Mouse (Mus musculus) lung, postnatal 14 days (tissue): ENCODE data around the gene Whrn.

Experiments
- DNase-seq: peaks from one replicate; pipeline ENCODE4 v3.0.0; 2021

The Whrn gene

DNA sequence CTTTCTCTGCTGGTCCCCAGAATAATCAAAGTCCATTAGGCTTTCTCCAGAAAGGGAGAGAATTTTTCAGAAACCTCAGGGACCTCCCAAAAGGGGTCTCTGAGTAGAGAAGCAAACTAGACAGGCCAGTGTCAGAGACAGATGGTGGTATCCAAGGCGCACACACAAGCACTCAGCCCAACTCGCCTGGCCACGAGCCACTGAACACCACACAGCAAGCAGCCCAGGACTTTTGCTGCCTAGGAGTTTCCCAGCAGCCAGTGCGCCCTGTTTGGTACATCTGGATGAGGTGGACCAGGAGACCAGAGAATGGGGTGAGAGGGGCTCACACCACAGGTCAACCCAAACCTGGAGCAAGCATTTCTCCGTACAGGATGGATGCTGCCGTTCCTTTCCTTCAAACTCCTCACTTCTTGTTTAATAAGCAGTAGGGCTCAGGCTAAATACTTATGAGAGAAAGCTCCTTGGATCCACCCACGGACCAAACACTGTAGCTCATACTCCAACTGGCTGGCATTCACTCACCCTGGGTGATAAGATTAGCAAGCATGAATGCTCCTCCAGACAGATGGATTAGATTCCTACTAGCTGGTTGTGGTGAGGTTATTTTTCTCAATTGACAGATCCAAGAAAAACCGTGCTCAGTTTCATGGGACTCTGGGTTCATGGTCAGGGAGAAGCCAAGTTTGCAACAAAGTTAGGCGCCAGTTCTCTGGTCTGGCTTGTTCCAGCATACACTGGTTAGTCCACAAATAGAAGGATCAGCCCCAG lies 2.3 kb downstream of the Whrn start:
- no peak for DNase-seq

- DNase-seq: no peak
Observed at GRCm38 (mm10) chr4:63491521-63491920, 4.3 kb downstream of the Whrn start.

DNA sequence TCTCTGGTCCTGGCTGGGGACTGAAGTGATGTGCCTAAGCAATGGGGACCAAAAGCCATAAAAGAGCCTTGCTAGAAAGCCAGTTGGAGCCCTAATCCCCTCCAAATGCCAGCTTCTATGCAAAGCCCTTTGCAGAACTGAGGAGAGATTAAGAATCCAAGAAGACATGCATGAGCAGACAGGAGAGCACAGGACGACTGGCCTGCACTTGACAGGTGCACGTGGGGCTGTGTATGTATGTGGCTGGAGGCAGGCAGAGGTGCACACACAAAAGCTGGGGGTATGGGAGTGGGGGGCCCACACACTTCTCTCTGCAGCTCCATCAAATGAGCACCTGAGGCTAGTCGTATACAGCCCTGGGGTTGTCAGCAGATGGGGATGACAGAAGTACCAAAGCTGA lies 5.6 kb downstream of the Whrn start:
- no peak for DNase-seq

- DNase-seq: no peak
Observed at GRCm38 (mm10) chr4:63489676-63490075, 6.1 kb downstream of the Whrn start.

DNA sequence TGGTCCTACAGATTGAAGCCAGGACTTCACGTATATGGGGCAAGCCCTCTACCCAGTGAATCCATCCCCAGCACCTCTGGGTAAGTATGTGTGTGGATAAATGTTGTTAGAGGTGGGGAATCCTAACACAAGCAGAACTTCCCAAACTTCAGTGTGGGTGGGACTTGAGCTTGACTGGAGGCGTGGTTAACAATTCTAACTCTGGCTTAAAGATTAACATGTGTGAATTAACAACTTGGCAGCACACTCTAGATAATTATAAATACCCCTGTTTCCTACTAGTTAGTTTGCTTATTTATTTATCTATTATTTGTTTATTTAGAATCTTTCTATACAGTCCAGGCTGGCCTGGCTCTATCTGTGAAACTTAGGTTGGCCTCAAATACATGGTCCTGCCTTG lies 7.9 kb downstream of the Whrn start:
- no peak for DNase-seq

DNA sequence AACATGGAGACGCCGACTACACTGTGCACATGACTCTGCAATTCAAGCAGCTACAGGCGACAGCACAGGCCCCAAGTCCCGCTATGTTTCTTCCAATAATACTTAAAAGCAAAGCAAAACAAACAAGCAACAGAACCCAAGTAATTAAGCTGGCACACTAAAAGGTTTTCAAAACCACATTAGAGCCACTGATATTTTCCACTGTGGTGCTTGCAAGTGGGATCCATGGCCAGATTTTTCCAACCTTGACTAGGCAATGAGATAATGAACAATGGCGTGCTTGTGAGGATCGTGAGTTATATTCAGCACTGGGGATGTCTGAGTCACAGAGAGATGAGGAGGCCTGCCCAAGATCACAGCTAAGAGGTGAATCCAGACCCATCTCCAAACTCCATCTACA lies 8.5 kb downstream of the Whrn start:
- no peak for DNase-seq

DNA sequence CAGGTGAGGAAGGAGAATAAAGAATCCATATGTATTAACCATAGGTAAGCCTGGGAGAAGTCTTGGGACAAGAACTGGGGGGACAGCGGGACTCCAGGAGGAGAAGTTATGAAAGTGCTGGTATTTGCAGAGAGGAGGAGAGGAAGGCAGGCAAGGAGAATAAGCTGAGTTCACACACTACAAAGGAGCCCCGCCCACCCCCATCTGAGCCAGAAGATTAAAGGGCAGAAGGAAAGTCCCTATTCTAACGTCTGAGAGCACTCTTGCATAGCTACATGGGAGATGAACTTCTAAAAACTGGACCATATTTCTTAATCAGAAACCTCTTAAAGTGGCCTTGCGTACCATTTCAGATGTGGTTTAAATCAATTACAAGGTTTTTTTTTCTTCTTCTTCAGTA lies 9.3 kb downstream of the Whrn start:
- DNase-seq: no peak

- no peak for DNase-seq
Observed at GRCm38 (mm10) chr4:63483741-63484140, 12.1 kb downstream of the Whrn start.

DNA sequence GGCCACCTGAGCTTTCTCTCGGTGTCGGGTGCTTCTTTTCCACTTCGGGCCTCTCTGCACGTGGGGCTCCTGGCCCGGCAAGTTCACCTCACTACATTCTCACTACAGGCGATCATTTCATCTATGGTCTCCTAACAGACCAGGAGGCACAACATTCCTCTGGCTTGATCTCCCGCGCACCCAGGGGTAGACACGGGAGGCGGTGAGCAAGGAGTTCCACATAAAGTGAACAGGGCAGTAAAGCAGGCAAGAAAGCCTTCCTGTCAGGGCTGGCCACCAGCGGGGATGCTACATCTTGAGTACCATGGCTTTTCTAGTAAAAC lies 15.0 kb downstream of the Whrn start:
- DNase-seq: no peak

DNA sequence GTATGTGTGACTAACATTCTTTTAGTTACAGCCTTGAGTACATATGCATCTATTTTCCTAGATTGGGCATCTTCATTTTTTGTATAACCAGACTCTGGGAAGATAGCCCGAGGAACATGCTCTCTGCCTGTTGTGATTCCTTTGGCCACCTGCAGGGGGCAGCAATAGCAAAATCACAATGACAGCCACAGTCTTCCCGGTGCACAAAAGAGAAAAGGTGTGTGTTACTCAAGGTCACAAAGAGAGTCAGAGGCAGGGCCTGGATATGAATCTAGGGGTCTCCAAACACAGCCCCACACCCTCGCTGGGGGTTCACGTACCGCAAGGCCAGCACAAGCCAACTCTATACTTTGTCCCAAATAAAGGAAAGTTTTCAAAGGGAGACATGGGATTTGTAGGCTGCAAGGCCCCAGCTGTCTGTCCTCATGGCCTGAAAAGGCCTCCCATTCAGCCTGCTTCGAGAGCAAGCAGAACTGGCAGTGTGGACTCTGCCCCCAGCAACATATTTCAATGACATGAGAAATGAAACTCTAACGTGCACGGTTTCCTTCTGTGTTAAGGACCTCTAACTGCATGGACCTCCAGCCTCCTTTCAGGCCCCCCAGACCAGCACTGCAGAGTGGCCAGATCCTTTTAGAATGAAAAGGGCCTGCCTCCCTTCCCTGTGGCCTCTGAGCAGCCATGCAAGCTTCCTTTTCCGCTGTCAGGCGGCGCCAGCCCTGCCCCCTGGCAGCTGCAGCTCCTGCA lies 15.5 kb downstream of the Whrn start:
- peak; percentile 42 for DNase-seq

GRCm38 (mm10) chr4:63478036-63478435 lies 17.8 kb downstream of the Whrn start:
- DNase-seq: no peak

DNA sequence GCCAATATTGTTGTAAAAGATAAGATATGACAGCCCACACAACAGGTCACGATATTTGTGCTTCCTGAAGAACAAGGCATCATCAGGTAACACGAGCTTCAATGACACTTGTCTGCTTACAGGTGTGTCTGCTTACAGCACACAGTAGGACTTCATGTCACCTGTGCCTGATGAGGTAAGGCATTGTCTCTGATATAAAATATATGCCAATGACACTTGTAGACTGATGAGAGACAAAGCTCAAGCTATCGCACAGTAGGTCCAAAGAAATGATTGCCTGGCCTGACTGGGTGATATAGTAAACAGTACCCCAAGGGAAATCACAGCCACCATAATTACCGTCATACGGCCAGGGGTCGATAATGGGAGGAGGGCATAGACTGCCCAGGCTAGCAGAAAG lies 18.9 kb downstream of the Whrn start:
- DNase-seq: no peak

DNA sequence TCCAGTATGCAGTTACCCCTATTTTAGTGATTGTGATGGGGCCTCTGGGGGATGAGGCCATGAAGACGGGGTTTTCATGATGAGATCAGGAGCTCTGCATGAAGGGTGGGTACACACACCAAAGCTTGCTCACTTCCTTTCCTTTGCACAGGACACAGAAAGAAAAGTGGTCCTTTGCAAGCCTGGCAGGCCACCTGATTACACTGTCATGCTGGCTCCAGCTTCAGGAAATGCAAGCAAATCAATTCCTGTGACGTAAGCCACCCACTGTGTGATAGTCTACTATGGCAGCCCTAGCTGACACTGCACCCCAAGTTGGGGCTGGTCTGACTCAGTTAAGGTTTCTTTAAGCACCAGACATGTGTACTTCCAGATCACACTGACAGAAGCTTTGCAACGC lies 20.6 kb downstream of the Whrn start:
- DNase-seq: no peak

GRCm38 (mm10) chr4:63474439-63474838 lies 21.4 kb downstream of the Whrn start:
- DNase-seq: no peak

DNA sequence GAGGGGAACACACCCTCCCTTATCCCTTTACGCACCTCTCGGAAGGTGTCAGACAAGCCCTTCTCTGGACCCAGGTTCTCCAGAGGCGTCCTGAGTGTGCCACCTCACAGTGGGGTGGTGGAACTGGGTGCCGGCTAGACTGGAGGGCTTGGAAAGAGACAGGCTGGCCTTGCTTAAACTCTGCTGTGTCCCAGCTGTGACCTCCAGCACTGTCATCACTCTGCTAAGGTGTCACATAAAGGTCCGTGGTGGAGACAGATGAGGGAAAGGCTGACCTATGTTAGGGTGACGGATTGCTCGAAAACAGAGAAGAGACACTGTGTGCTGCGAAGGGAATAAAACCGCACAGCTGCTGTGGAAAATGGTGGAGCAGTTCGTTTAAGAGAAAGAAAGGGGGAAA lies 28.5 kb downstream of the Whrn start:
- DNase-seq: no peak

GRCm38 (mm10) chr4:63466192-63466591 lies 29.6 kb downstream of the Whrn start:
- DNase-seq: no peak

DNA sequence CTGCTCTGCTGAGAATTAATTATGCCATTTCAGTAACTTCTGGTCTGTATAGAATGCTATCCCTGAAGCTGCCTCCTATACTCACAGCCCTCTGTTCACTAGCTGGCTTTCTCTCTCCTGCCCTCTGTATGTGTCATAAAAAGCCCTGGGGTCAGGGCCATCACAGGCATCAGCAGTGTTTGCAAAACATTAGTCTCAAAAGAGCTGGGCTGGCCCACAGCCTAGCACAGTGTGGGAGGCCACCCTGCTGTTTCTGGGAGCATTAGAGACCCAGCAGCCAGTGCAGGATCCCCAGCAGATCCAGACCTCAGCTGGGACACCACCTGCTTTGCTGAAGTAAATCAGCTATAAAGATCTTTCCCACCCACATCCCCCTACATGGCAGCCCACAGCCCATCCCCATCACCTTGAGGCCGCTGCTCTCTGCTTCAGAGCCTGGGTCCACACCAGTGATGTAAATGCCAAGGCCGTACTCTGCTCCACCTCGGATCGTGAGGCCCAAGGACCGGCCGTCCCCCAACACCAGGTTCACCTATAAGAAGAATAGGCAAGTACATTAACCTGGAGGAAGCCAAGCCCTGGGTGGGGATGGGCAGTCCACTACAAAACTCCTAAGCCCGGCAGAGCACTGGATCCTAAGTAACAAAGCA lies 34.8 kb downstream of the Whrn start:
- no peak for DNase-seq

- DNase-seq: no peak
Observed at GRCm38 (mm10) chr4:63459141-63459789, 36.5 kb downstream of the Whrn start.

DNA sequence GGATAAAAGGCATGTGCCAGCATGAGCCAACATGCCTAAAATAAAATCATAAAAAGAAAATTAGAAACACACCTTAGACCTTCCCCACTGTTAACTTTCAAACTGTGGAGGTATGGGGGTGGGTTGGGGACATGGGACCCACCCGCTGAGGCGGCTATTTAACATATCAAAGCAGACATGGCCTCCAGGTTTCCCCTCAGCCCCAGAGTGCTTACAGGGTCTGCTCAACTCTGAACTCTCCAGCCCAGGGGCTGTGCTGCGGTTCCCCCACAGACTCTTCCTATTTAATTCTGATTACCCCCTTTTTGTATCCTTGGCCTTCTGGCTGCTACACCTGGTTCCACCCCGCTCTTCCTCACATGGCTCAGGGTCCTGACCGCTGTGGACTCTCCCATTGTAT lies 39.2 kb downstream of the Whrn start:
- no peak for DNase-seq

DNA sequence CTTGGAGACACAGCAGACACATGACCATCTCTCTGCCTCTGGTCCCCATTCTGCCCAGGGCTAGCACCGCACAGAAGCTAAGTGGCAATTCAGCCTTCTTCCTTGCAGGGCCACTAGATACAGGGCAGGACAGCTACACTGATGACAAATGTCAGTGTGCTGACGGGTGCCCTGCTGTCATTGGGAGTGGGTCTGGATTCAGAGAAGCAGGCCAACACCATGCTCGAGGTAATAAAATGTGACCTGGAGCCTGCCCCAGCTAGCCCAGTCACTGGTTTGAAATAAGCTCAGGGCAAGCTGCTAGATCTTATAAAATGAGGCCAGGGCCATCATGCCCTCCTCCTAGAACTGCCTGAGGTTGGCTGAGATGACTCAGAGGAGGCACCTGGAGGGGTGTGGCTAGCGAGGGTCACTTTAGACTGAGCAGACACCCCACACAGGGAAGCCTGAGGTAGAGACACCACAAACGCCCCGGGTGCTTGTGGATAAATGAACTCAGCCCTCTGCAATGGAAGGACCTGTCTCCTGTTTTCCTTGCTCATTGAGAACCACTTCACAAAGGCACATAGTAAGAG lies 41.8 kb downstream of the Whrn start:
- DNase-seq: no peak

GRCm38 (mm10) chr4:63452555-63452954 lies 43.2 kb downstream of the Whrn start:
- no peak for DNase-seq

DNA sequence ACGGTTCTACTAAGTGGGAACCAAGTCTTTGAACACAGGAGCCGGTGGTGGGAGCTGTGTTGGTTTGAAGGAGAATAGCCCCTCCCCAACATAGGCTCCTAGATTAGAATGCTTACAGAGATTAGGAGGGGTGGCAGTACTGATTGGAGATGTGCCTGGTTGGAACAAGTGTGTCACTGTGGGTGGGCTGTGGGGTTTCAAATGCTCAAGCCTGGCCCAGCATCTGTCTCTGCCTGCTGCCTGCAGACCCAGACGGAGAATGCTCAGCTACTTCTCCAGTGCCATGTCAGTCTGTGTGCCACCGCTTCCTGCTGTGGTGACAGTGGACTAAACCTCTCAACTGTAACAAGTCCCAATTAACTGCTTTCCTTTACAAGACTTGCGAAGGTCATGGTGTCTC lies 45.2 kb downstream of the Whrn start:
- DNase-seq: no peak

DNA sequence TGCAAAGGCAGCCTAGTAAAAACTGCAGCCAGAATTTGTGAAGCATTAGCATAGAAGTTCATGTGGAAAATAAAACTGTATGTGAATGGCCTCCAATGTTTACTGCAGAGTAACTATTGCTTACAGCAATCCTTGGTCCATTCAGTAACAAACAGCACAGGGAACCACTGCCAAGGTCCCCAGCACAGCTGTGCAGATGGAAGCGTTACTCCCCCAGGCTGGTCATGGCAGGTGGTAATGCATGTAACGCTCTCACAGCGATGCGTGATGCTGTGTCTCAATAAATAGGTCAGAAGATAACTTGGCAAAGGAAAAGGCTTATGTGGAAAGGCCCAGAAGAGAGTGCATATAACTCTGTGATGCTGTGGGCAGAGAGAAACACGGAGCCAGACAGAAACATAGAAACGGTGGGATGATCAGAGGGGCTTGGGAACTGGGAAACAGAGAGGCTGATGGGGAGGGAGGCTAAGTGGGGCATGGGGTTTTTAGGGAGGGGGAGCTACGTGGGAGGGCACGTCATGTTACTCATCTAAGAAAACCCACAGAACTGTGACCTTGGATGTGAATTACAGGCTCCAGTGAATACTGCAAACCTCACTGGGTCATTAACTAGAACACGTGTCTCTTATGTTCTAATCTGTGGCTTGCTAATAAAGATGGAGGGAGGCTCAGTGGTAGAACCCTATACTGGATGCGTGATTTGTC lies 51.3 kb downstream of the Whrn start:
- DNase-seq: no peak
